Mouse (Mus musculus) forebrain, embryonic 16.5 days (tissue): ENCODE data around the gene Rbm14. TPM values are rescaled to one million over a fixed set of nuclear protein-coding genes. Genes with fewer than 3 reads are reported as not detected.

Experiments used
- ATAC-seq: fragments of 200-750 bp; cut with Nextera tagmentation; 2 replicates; pipeline ENCODE4 v1.8.0; 2017; ENCODE audit warnings: mild to moderate bottlenecking, moderate library complexity
- H3K27ac ChIP-seq: fragments of 300-500 bp; sonication (generic); 2 replicates; pipeline ENCODE4 v1.5.1; 2014; ENCODE audit warnings: low read length, control low read depth
- H3K27me3 ChIP-seq: fragments of 300-500 bp; sonication (generic); replicated peaks from 2 replicates; pipeline ENCODE4 v1.6.1; 2014; ENCODE audit warnings: low read length; ENCODE audit not compliant: control insufficient read depth, insufficient read depth
- H3K36me3 ChIP-seq: fragments of 300-500 bp; sonication (generic); 2 replicates; pipeline ENCODE4 v1.6.1; 2014; ENCODE audit not compliant: control insufficient read depth, insufficient read depth
- H3K4me1 ChIP-seq: fragments of 300-500 bp; sonication (generic); replicated peaks from 2 replicates; pipeline ENCODE4 v1.6.1; 2014; ENCODE audit warnings: low read length; ENCODE audit not compliant: control insufficient read depth, insufficient read depth
- H3K4me2 ChIP-seq: fragments of 300-500 bp; sonication (generic); 2 replicates; pipeline ENCODE4 v1.6.1; 2014; ENCODE audit warnings: mild to moderate bottlenecking, low read length, control low read depth
- H3K4me3 ChIP-seq: fragments of 300-500 bp; sonication (generic); replicated peaks from 2 replicates; pipeline ENCODE4 v1.5.1; 2014; ENCODE audit warnings: mild to moderate bottlenecking, low read length, control low read depth
- H3K9ac ChIP-seq: fragments of 300-500 bp; sonication (generic); replicated peaks from 2 replicates; pipeline ENCODE4 v1.6.1; 2014; ENCODE audit warnings: low read depth, low read length, control low read depth
- H3K9me3 ChIP-seq: fragments of 300-500 bp; sonication (generic); 2 replicates; pipeline ENCODE4 v1.6.1; 2016; ENCODE audit warnings: low read length; ENCODE audit not compliant: control insufficient read depth
- WGBS: fragments of 180-500 bp; shearing (Covaris S2); extraction: QIAGEN DNeasy Blood & Tissue Kit; methylation state at CpG from one replicate; pipeline ENCODE4 v1.1.7; 2014; 5-methylcytosine and 5-hydroxymethylcytosine counted together
- polyA plus RNA-seq: library from polyadenylated mRNA; unstranded; fragments of >200 nt; fragmentation: Nextera tagmentation; extraction: Ambion mirVana; gene quantifications from 2 replicates; pipeline ENCODE4 v1.2.1, GENCODE M21; 2015

Gene Rbm14
- polyA plus RNA-seq, 1 experiment from 2014 or later = 86.0 TPM

DNA sequence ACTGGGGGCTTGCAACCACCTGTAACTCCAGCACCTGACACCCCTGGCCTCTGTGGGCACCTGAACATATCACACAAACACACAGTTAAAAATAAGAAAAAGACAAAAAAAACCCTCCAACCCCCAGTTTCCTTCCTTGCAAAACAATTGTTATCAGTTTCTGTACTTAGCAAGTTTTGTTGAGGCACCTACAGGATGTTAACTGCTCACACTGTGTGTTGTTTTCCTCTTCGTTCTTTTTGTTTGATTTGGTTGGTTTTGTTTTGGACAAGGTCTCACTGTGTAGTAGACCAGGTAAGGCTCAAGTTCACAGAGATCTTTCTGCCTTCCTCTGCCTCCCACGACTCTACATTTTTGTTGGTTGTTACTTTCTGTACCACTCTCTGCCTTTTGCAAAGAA is 31.2 kb upstream of the Rbm14 start:
- H3K4me1 ChIP-seq = peaks cover 18% of the 10 kb centered on the region
- no peak overlapping the region for H3K4me2 ChIP-seq
- no peaks in the 10 kb centered on the region for H3K36me3 ChIP-seq
- H3K27me3 ChIP-seq = peaks cover 24% of the 10 kb centered on the region
- no peak overlapping the region for H3K9ac ChIP-seq
- no peak for ATAC-seq
- H3K27ac ChIP-seq = no peak overlapping the region
- 71% methylated on average over 2 of the region's 2 CpGs for WGBS
- H3K4me3 ChIP-seq = no peak overlapping the region
- no peaks in the 10 kb centered on the region for H3K9me3 ChIP-seq

DNA sequence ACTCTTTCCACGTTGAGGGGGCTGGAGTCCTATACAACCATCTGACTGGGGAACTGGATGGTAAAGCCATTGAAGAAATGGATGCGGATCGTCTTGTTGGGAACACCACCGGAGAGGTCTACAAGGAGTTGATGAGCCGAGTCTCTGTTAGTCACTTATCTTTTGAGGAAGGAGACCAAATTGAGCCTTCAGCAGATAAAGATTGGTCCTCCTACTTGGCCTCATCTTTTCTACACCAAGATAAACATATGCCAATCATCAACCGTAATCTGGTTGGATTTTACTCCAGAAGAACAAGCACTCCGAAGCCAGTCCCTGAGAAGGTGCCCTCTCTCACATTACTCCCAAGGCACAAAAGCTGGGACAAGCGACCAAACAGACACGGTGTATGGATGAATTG is 29.4 kb upstream of the Rbm14 start:
- peaks cover 24% of the 10 kb centered on the region for H3K27me3 ChIP-seq
- H3K9me3 ChIP-seq = no peaks in the 10 kb centered on the region
- no peak overlapping the region for H3K4me3 ChIP-seq
- WGBS = 87% methylated on average over 9 of the region's 9 CpGs
- H3K36me3 ChIP-seq = no peaks in the 10 kb centered on the region
- ATAC-seq = no peak
- H3K4me2 ChIP-seq = no peak overlapping the region
- no peak overlapping the region for H3K27ac ChIP-seq
- H3K9ac ChIP-seq = no peak overlapping the region
- peaks cover 18% of the 10 kb centered on the region for H3K4me1 ChIP-seq

- Histone ChIP-seq H3K27ac (no peak within 1 kb of the TSS), H3K9ac (peak within 1 kb of the TSS; percentile 66)
- under 1% methylated on average over 25 of the region's 25 CpGs for WGBS
Observed at GRCm38 (mm10) chr19:4839149-4839548, 27.7 kb upstream of the Rbm14 start, which contains the start of the genes Ccs and Ccdc87. TSS of gene Ccs (minus strand) at chr19:4839332. TSS of gene Ccdc87 (plus strand) at chr19:4839366.

GRCm38 (mm10) chr19:4838526-4839140 is 27.2 kb upstream of the Rbm14 start:
- no peak overlapping the region for H3K27ac ChIP-seq
- H3K27me3 ChIP-seq = peaks cover 24% of the 10 kb centered on the region
- H3K4me1 ChIP-seq = peaks cover 18% of the 10 kb centered on the region
- WGBS = 30% methylated on average over 10 of the region's 10 CpGs
- peak overlapping the region; percentile 100 for H3K4me2 ChIP-seq
- peak; percentile 24 for ATAC-seq
- H3K9me3 ChIP-seq = no peaks in the 10 kb centered on the region
- peak overlapping the region; percentile 73 for H3K4me3 ChIP-seq
- H3K36me3 ChIP-seq = no peaks in the 10 kb centered on the region
- peak overlapping the region; percentile 66 for H3K9ac ChIP-seq

More at GRCm38 (mm10) chr19:4839149-4839548, 27.7 kb upstream of the Rbm14 start, which contains the start of the genes Ccs and Ccdc87:
- Histone ChIP-seq H3K9me3 (no peaks in the 10 kb centered on the region), H3K36me3 (no peaks in the 10 kb centered on the region), H3K4me2 (peak within 1 kb of the TSS; percentile 100), H3K27me3 (peaks cover 24% of the 10 kb centered on the region), H3K4me1 (peaks cover 18% of the 10 kb centered on the region), H3K4me3 (peak within 1 kb of the TSS; percentile 73)
- ATAC-seq = peak; percentile 98

DNA sequence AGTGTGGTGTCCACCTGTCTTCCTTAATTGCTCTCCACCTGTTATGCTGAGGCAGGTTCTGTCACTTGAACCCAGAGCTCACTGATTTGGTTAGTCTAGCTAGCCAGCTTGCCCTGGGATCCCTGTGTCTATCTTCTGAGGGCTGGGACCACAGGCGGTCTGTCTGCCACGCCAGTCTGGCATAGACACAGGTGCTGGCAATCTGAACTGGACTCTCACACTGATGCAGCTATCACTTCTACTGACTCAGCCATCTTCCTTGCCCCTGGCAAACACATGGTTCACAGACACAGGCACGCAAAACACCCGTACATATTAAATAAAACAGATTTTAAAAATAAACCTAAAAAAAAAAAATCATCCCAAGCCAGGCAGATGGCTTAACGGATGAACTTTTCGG is 25.6 kb upstream of the Rbm14 start:
- H3K9me3 ChIP-seq = no peaks in the 10 kb centered on the region
- H3K36me3 ChIP-seq = no peaks in the 10 kb centered on the region
- no peak overlapping the region for H3K9ac ChIP-seq
- no peak overlapping the region for H3K4me3 ChIP-seq
- H3K27me3 ChIP-seq = peaks cover 24% of the 10 kb centered on the region
- WGBS = 95% methylated on average over 6 of the region's 6 CpGs
- no peak overlapping the region for H3K27ac ChIP-seq
- H3K4me2 ChIP-seq = no peak overlapping the region
- no peak for ATAC-seq
- H3K4me1 ChIP-seq = peaks cover 18% of the 10 kb centered on the region

- H3K27ac ChIP-seq = no peak overlapping the region
- peaks cover 17% of the 10 kb centered on the region for H3K27me3 ChIP-seq
- no peak for ATAC-seq
- H3K4me2 ChIP-seq = no peak overlapping the region
- H3K9ac ChIP-seq = no peak overlapping the region
- no peak overlapping the region for H3K4me3 ChIP-seq
- no peaks in the 10 kb centered on the region for H3K9me3 ChIP-seq
- H3K4me1 ChIP-seq = peaks cover 18% of the 10 kb centered on the region
- whole genome bisulfite sequencing = 75% methylated on average over 2 of the region's 2 CpGs
- H3K36me3 ChIP-seq = no peaks in the 10 kb centered on the region
Observed at GRCm38 (mm10) chr19:4836096-4836495, 24.7 kb upstream of the Rbm14 start.

DNA sequence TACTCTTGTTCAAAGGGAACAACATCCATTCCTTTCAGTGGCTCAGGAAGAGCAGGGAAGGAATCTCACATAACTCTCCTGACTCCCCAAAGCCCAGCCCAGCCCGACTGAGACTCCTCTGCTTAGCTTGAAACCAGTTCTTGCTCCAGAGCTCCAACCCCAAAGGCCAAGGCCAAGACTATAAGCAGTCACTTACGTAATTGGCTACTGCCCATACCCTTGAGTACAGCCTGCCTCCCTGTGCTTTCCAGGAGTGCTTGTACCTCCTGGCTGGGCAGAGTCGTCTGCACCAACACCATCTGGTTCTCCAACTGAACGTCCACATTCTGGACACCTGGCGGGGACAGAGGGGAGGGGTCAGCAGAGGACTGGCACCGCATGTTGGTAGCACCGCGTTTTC is 22.5 kb upstream of the Rbm14 start:
- 91% methylated on average over 8 of the region's 8 CpGs for WGBS

GRCm38 (mm10) chr19:4829156-4829555 is 17.7 kb upstream of the Rbm14 start:
- WGBS = 65% methylated on average over 7 of the region's 7 CpGs
- Histone ChIP-seq H3K9ac (no peak overlapping the region), H3K4me3 (no peak overlapping the region), H3K4me2 (no peak overlapping the region), H3K36me3 (no peaks in the 10 kb centered on the region), H3K4me1 (0 out of 2 replicates have a peak, but pooled peaks cover 3% of the 10 kb centered on the region), H3K9me3 (no peaks in the 10 kb centered on the region), H3K27me3 (no peaks in the 10 kb centered on the region), H3K27ac (no peak overlapping the region)
- no peak for ATAC-seq

More for the DNA sequence above, 22.5 kb upstream of the Rbm14 start:
- no peak overlapping the region for H3K27ac ChIP-seq
- peaks cover 13% of the 10 kb centered on the region for H3K4me1 ChIP-seq
- H3K27me3 ChIP-seq = no peaks in the 10 kb centered on the region
- H3K9me3 ChIP-seq = no peaks in the 10 kb centered on the region
- no peaks in the 10 kb centered on the region for H3K36me3 ChIP-seq
- ATAC-seq = no peak
- H3K4me3 ChIP-seq = no peak overlapping the region
- no peak overlapping the region for H3K9ac ChIP-seq
- no peak overlapping the region for H3K4me2 ChIP-seq

DNA sequence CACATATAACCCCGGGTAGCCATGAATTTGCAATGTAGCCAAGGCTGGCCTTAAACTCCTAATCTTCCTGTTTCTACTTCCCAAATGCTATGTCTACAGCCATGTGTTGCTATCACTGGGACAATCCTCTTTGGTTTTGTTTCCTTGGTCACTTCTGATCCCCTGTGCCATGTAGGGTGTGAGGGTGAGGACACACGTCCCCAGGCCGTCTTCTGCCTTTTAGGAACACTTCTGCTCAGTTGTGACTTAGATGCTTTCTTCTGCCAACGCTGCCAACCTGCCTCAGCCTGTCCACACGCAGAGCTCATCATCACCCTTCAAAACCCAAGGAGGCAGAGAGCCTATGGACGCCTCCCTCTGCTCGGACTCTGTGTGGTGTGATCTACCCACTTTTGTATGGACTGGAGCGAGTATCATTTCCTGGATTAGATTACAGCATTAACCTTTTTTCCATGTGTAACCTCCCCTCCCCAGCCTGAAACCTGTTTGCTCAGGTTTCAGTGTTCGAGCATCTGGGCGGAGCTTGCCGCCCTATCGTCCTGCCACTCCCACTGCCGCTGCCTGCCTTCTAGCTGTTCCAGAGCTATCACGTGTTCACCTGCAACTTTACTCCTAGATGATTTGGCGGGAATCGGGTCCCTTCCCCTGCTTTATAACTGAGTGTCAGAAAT is 17.1 kb upstream of the Rbm14 start:
- WGBS = 64% methylated on average over 16 of the region's 16 CpGs
- Histone ChIP-seq H3K9me3 (no peaks in the 10 kb centered on the region), H3K4me3 (no peak overlapping the region), H3K4me1 (0 out of 2 replicates have a peak, but pooled peaks cover 3% of the 10 kb centered on the region), H3K36me3 (no peaks in the 10 kb centered on the region), H3K4me2 (no peak overlapping the region), H3K9ac (no peak overlapping the region), H3K27ac (no peak overlapping the region), H3K27me3 (no peaks in the 10 kb centered on the region)
- no peak for ATAC-seq
